Mouse (Mus musculus): ENCODE measurements around the gene Rep15. TPM values are rescaled to one million over a fixed set of nuclear protein-coding genes. Genes with fewer than 3 reads are reported as not detected.

Rep15 gene
- polyA plus RNA-seq, 1 experiment, result 0.16 TPM

GRCm38 (mm10) chr6:147011977-147012376, 20.4 kb upstream of the Rep15 start:
- 97% methylated on average over 6 of the region's 6 CpGs for WGBS
- Histone ChIP-seq H3K4me3 (ENCODE audit: control insufficient read depth, insufficient read depth, low read length) (no peak overlapping the region), H3K36me3 (ENCODE audit: control insufficient read depth, insufficient read depth, low read length) (no peaks in the 10 kb centered on the region), H3K27me3 (ENCODE audit: control insufficient read depth, insufficient read depth, low read length) (no peaks in the 10 kb centered on the region), H3K4me1 (replicated peaks; ENCODE audit: control insufficient read depth, insufficient read depth, low read length) (no peaks in the 10 kb centered on the region), H3K27ac (ENCODE audit: control insufficient read depth, insufficient read depth, low read length) (no peak overlapping the region)
- DNase-seq, result no peak
- TF ChIP-seq CTCF (IDR thresholded peaks at IDR 0.05; ENCODE audit: borderline replicate concordance, control insufficient read depth, extremely low read depth, insufficient read depth, low read length, poor library complexity) (no peak), POLR2A (IDR thresholded peaks at IDR 0.05; ENCODE audit: control insufficient read depth, extremely low read depth, insufficient read depth, low read length, poor library complexity) (no peak)

GRCm38 (mm10) chr6:147013546-147013945, 18.8 kb upstream of the Rep15 start:
- Histone ChIP-seq H3K4me3 (ENCODE audit: control insufficient read depth, insufficient read depth, low read length) (no peak overlapping the region), H3K27ac (ENCODE audit: control insufficient read depth, insufficient read depth, low read length) (no peak overlapping the region), H3K4me1 (replicated peaks; ENCODE audit: control insufficient read depth, insufficient read depth, low read length) (no peaks in the 10 kb centered on the region), H3K27me3 (ENCODE audit: control insufficient read depth, insufficient read depth, low read length) (no peaks in the 10 kb centered on the region), H3K36me3 (ENCODE audit: control insufficient read depth, insufficient read depth, low read length) (no peaks in the 10 kb centered on the region)
- no peak for TF ChIP-seq POLR2A (IDR thresholded peaks at IDR 0.05; ENCODE audit: control insufficient read depth, extremely low read depth, insufficient read depth, low read length, poor library complexity)
- no peak for TF ChIP-seq CTCF (IDR thresholded peaks at IDR 0.05; ENCODE audit: borderline replicate concordance, control insufficient read depth, extremely low read depth, insufficient read depth, low read length, poor library complexity)
- no peak for DNase-seq
- WGBS, result 82% methylated on average over 1 of the region's 1 CpGs

- H3K36me3 ChIP-seq (ENCODE audit: control insufficient read depth, insufficient read depth, low read length), result no peaks in the 10 kb centered on the region
- no peak for TF ChIP-seq POLR2A (IDR thresholded peaks at IDR 0.05; ENCODE audit: control insufficient read depth, extremely low read depth, insufficient read depth, low read length, poor library complexity)
- no peak for TF ChIP-seq CTCF (IDR thresholded peaks at IDR 0.05; ENCODE audit: borderline replicate concordance, control insufficient read depth, extremely low read depth, insufficient read depth, low read length, poor library complexity)
- WGBS, result 95% methylated on average over 4 of the region's 4 CpGs
- no peaks in the 10 kb centered on the region for H3K4me1 ChIP-seq (replicated peaks; ENCODE audit: control insufficient read depth, insufficient read depth, low read length)
- H3K4me3 ChIP-seq (ENCODE audit: control insufficient read depth, insufficient read depth, low read length), result no peak overlapping the region
- DNase-seq, result no peak
- no peak overlapping the region for H3K27ac ChIP-seq (ENCODE audit: control insufficient read depth, insufficient read depth, low read length)
- H3K27me3 ChIP-seq (ENCODE audit: control insufficient read depth, insufficient read depth, low read length), result no peaks in the 10 kb centered on the region
Measured at GRCm38 (mm10) chr6:147017906-147018305, 14.5 kb upstream of the Rep15 start.

- TF ChIP-seq POLR2A (IDR thresholded peaks at IDR 0.05; ENCODE audit: control insufficient read depth, extremely low read depth, insufficient read depth, low read length, poor library complexity) (no peak), CTCF (IDR thresholded peaks at IDR 0.05; ENCODE audit: borderline replicate concordance, control insufficient read depth, extremely low read depth, insufficient read depth, low read length, poor library complexity) (no peak)
Measured at GRCm38 (mm10) chr6:147018364-147018763, 14.0 kb upstream of the Rep15 start.

GRCm38 (mm10) chr6:147021181-147021580, 11.2 kb upstream of the Rep15 start:
- H3K27me3 ChIP-seq (ENCODE audit: control insufficient read depth, insufficient read depth, low read length), result no peaks in the 10 kb centered on the region
- WGBS, result 97% methylated on average over 5 of the region's 5 CpGs
- no peaks in the 10 kb centered on the region for H3K4me1 ChIP-seq (replicated peaks; ENCODE audit: control insufficient read depth, insufficient read depth, low read length)
- TF ChIP-seq CTCF (IDR thresholded peaks at IDR 0.05; ENCODE audit: borderline replicate concordance, control insufficient read depth, extremely low read depth, insufficient read depth, low read length, poor library complexity), result no peak
- no peak for TF ChIP-seq POLR2A (IDR thresholded peaks at IDR 0.05; ENCODE audit: control insufficient read depth, extremely low read depth, insufficient read depth, low read length, poor library complexity)
- H3K4me3 ChIP-seq (ENCODE audit: control insufficient read depth, insufficient read depth, low read length), result no peak overlapping the region
- DNase-seq, result no peak
- H3K36me3 ChIP-seq (ENCODE audit: control insufficient read depth, insufficient read depth, low read length), result no peaks in the 10 kb centered on the region
- no peak overlapping the region for H3K27ac ChIP-seq (ENCODE audit: control insufficient read depth, insufficient read depth, low read length)

More at GRCm38 (mm10) chr6:147018364-147018763, 14.0 kb upstream of the Rep15 start:
- DNase-seq, result no peak
- H3K27me3 ChIP-seq (ENCODE audit: control insufficient read depth, insufficient read depth, low read length), result no peaks in the 10 kb centered on the region
- no peaks in the 10 kb centered on the region for H3K4me1 ChIP-seq (replicated peaks; ENCODE audit: control insufficient read depth, insufficient read depth, low read length)
- no peak overlapping the region for H3K4me3 ChIP-seq (ENCODE audit: control insufficient read depth, insufficient read depth, low read length)
- 97% methylated on average over 5 of the region's 5 CpGs for WGBS
- H3K36me3 ChIP-seq (ENCODE audit: control insufficient read depth, insufficient read depth, low read length), result no peaks in the 10 kb centered on the region
- H3K27ac ChIP-seq (ENCODE audit: control insufficient read depth, insufficient read depth, low read length), result no peak overlapping the region

GRCm38 (mm10) chr6:147022375-147023132, 9.8 kb upstream of the Rep15 start:
- H3K27ac ChIP-seq (ENCODE audit: control insufficient read depth, insufficient read depth, low read length), result no peak overlapping the region
- TF ChIP-seq CTCF (IDR thresholded peaks at IDR 0.05; ENCODE audit: borderline replicate concordance, control insufficient read depth, extremely low read depth, insufficient read depth, low read length, poor library complexity), result no peak
- no peak for TF ChIP-seq POLR2A (IDR thresholded peaks at IDR 0.05; ENCODE audit: control insufficient read depth, extremely low read depth, insufficient read depth, low read length, poor library complexity)
- 96% methylated on average over 16 of the region's 16 CpGs for WGBS
- H3K27me3 ChIP-seq (ENCODE audit: control insufficient read depth, insufficient read depth, low read length), result no peaks in the 10 kb centered on the region
- H3K4me3 ChIP-seq (ENCODE audit: control insufficient read depth, insufficient read depth, low read length), result no peak overlapping the region
- H3K4me1 ChIP-seq (replicated peaks; ENCODE audit: control insufficient read depth, insufficient read depth, low read length), result no peaks in the 10 kb centered on the region
- H3K36me3 ChIP-seq (ENCODE audit: control insufficient read depth, insufficient read depth, low read length), result no peaks in the 10 kb centered on the region
- no peak for DNase-seq

GRCm38 (mm10) chr6:147023133-147023395, 9.3 kb upstream of the Rep15 start:
- no peaks in the 10 kb centered on the region for H3K4me1 ChIP-seq (replicated peaks; ENCODE audit: control insufficient read depth, insufficient read depth, low read length)
- no peaks in the 10 kb centered on the region for H3K36me3 ChIP-seq (ENCODE audit: control insufficient read depth, insufficient read depth, low read length)
- 96% methylated on average over 2 of the region's 2 CpGs for WGBS
- no peaks in the 10 kb centered on the region for H3K27me3 ChIP-seq (ENCODE audit: control insufficient read depth, insufficient read depth, low read length)
- TF ChIP-seq CTCF (IDR thresholded peaks at IDR 0.05; ENCODE audit: borderline replicate concordance, control insufficient read depth, extremely low read depth, insufficient read depth, low read length, poor library complexity) (no peak), POLR2A (IDR thresholded peaks at IDR 0.05; ENCODE audit: control insufficient read depth, extremely low read depth, insufficient read depth, low read length, poor library complexity) (no peak)
- H3K27ac ChIP-seq (ENCODE audit: control insufficient read depth, insufficient read depth, low read length), result no peak overlapping the region
- H3K4me3 ChIP-seq (ENCODE audit: control insufficient read depth, insufficient read depth, low read length), result no peak overlapping the region
- DNase-seq, result no peak

Data from thymus, adult 2 months (tissue).